Mouse (Mus musculus): ENCODE measurements around the gene Ppp3r1. TPM values are rescaled to one million over a fixed set of nuclear protein-coding genes. Genes with fewer than 3 reads are reported as not detected.

Gene Ppp3r1
- polyA plus RNA-seq, 1 experiment from 2014 or later = 83.9 TPM

DNA sequence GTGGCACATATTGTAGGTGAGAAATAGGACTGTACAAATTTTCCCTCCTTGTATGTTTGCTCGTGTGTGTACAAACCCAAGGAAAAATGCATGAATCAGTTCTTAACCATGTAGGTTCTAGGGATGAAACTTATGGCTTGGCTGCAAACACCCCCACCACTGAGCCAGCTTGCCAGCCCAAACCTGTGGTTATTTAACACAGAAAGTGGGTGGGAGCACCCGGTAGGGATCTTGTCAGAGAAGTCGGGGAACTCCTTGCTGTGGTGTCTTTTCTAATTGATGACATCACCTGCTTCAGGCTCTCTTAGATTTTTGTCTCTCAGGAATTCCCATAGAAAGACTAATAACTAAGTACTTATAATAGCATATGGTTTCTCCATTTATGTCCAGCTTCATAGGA is 28.6 kb downstream of the Ppp3r1 start:
- H3K4me3 ChIP-seq (ENCODE audit: low read depth, low read length) = no peak overlapping the region
- H3K4me1 ChIP-seq (ENCODE audit: control insufficient read depth, insufficient read depth, low read length) = no peaks in the 10 kb centered on the region
- no peak for ATAC-seq (ENCODE audit: insufficient number of reproducible peaks, insufficient read depth, low FRiP score, low read depth)
- 79% methylated on average over 3 of the region's 3 CpGs for WGBS
- H3K27me3 ChIP-seq (ENCODE audit: control insufficient read depth, insufficient read depth, low read length) = no peaks in the 10 kb centered on the region
- no peak overlapping the region for H3K27ac ChIP-seq (ENCODE audit: low read length)
- H3K36me3 ChIP-seq (ENCODE audit: control insufficient read depth, insufficient read depth, low read length) = no peaks in the 10 kb centered on the region
- H3K9me3 ChIP-seq (ENCODE audit: control insufficient read depth, low read depth, low read length) = no peaks in the 10 kb centered on the region
- H3K9ac ChIP-seq (replicated peaks; ENCODE audit: low read depth, low read length) = no peak overlapping the region
- no peak overlapping the region for H3K4me2 ChIP-seq (replicated peaks; ENCODE audit: low read depth, low read length)

- ATAC-seq (ENCODE audit: insufficient number of reproducible peaks, insufficient read depth, low FRiP score, low read depth) = no peak
- WGBS = 57% methylated on average over 3 of the region's 3 CpGs
These were observed 29.7 kb downstream of the Ppp3r1 start for GRCm38 (mm10) chr11:17188786-17189185.

GRCm38 (mm10) chr11:17192151-17192844 is 33.2 kb downstream of the Ppp3r1 start:
- ATAC-seq (ENCODE audit: insufficient number of reproducible peaks, insufficient read depth, low FRiP score, low read depth) = no peak
- Histone ChIP-seq H3K9ac (replicated peaks; ENCODE audit: low read depth, low read length) (no peak overlapping the region), H3K27ac (ENCODE audit: low read length) (no peak overlapping the region), H3K4me3 (ENCODE audit: low read depth, low read length) (no peak overlapping the region), H3K27me3 (ENCODE audit: control insufficient read depth, insufficient read depth, low read length) (no peaks in the 10 kb centered on the region), H3K36me3 (ENCODE audit: control insufficient read depth, insufficient read depth, low read length) (peaks cover 25% of the 10 kb centered on the region), H3K4me2 (replicated peaks; ENCODE audit: low read depth, low read length) (no peak overlapping the region), H3K9me3 (ENCODE audit: control insufficient read depth, low read depth, low read length) (no peaks in the 10 kb centered on the region), H3K4me1 (ENCODE audit: control insufficient read depth, insufficient read depth, low read length) (no peaks in the 10 kb centered on the region)
- 78% methylated on average over 9 of the region's 9 CpGs for WGBS

More at GRCm38 (mm10) chr11:17188786-17189185, 29.7 kb downstream of the Ppp3r1 start:
- H3K4me2 ChIP-seq (replicated peaks; ENCODE audit: low read depth, low read length) = no peak overlapping the region
- H3K4me1 ChIP-seq (ENCODE audit: control insufficient read depth, insufficient read depth, low read length) = no peaks in the 10 kb centered on the region
- H3K4me3 ChIP-seq (ENCODE audit: low read depth, low read length) = no peak overlapping the region
- H3K27me3 ChIP-seq (ENCODE audit: control insufficient read depth, insufficient read depth, low read length) = no peaks in the 10 kb centered on the region
- H3K9me3 ChIP-seq (ENCODE audit: control insufficient read depth, low read depth, low read length) = no peaks in the 10 kb centered on the region
- no peak overlapping the region for H3K27ac ChIP-seq (ENCODE audit: low read length)
- no peaks in the 10 kb centered on the region; the same call in 1 of the 2 replicates for H3K36me3 ChIP-seq (ENCODE audit: control insufficient read depth, insufficient read depth, low read length)
- H3K9ac ChIP-seq (replicated peaks; ENCODE audit: low read depth, low read length) = no peak overlapping the region

DNA sequence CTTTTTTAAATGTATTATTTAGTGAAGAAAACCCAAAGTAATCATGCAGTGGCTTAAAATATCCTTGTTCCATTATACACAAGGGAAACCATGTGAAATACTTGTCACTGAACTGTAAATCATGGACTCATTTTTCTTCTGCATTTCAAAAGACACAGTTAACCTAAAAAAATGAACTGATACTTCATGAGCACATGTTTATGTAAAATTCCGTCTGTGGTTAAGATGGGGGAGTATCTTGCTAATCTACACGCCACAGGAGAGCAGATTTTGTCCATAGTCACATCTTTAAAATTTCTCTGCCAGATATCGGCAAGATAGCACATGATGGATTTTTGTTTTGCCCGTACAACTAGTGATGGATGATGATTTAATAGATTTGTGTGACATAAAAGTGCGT is 40.1 kb downstream of the Ppp3r1 start:
- H3K4me3 ChIP-seq (ENCODE audit: low read depth, low read length) = no peak overlapping the region
- no peak for ATAC-seq (ENCODE audit: insufficient number of reproducible peaks, insufficient read depth, low FRiP score, low read depth)
- no peaks in the 10 kb centered on the region for H3K27me3 ChIP-seq (ENCODE audit: control insufficient read depth, insufficient read depth, low read length)
- H3K4me2 ChIP-seq (replicated peaks; ENCODE audit: low read depth, low read length) = no peak overlapping the region
- no peaks in the 10 kb centered on the region for H3K4me1 ChIP-seq (ENCODE audit: control insufficient read depth, insufficient read depth, low read length)
- no peaks in the 10 kb centered on the region for H3K9me3 ChIP-seq (ENCODE audit: control insufficient read depth, low read depth, low read length)
- no peak overlapping the region for H3K9ac ChIP-seq (replicated peaks; ENCODE audit: low read depth, low read length)
- H3K36me3 ChIP-seq (ENCODE audit: control insufficient read depth, insufficient read depth, low read length) = peaks cover 43% of the 10 kb centered on the region
- H3K27ac ChIP-seq (ENCODE audit: low read length) = no peak overlapping the region
- WGBS = 75% methylated on average over 5 of the region's 5 CpGs

DNA sequence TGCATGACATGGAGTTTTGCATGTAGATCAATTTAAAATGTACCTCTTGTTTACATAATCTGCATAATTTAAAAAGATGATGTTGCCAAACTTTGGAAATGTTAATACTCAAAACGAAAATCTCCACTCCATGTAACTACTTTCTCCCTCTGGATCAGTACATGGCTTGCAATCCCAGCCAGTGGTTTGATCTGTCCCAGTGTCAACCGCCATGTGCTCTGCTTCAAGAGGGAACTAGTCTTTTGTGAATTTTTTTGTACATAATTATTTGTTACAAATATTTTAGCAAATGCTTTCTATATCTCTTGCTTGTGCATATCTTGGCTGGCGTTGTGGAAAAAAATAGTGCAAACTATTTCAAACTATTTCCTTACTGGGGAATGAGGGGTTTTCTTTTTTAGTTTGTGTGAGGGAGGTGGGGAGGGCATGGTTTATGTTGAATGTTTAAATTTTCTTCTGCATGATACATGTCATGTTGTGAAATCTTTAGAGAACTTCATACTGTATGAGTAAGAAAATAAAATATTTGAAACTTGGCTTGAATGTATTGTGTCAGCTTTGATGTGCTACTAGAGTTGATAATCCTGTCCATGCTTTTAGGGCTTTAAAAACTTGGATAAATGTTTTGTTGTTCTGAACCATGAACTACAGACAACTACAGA is 40.9 kb downstream of the Ppp3r1 start:
- Histone ChIP-seq H3K27ac (ENCODE audit: low read length) (no peak overlapping the region), H3K9ac (replicated peaks; ENCODE audit: low read depth, low read length) (no peak overlapping the region), H3K36me3 (ENCODE audit: control insufficient read depth, insufficient read depth, low read length) (peaks cover 40% of the 10 kb centered on the region), H3K4me3 (ENCODE audit: low read depth, low read length) (no peak overlapping the region), H3K4me2 (replicated peaks; ENCODE audit: low read depth, low read length) (no peak overlapping the region), H3K27me3 (ENCODE audit: control insufficient read depth, insufficient read depth, low read length) (no peaks in the 10 kb centered on the region), H3K4me1 (ENCODE audit: control insufficient read depth, insufficient read depth, low read length) (no peaks in the 10 kb centered on the region), H3K9me3 (ENCODE audit: control insufficient read depth, low read depth, low read length) (no peaks in the 10 kb centered on the region)
- 93% methylated on average over 3 of the region's 3 CpGs for WGBS
- no peak for ATAC-seq (ENCODE audit: insufficient number of reproducible peaks, insufficient read depth, low FRiP score, low read depth)

DNA sequence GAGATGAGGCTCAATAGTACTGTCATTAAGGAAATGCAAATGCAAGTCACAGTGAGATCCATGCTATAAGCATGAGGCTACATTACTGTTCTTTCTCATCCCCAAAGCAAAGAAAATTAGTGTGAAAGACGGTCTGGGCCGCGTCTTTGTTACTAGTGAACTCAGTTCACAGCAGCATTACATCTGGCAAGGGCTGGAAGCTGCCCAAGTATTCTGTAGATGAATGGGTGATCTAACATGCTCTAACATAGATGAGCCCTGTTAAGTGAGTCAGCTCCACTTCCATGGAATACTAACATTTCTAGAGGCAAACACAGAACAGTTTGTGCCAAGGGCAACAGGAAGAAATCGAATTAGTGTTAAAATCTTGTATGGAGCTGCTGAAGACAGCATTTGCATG is 41.9 kb downstream of the Ppp3r1 start:
- no peak for ATAC-seq (ENCODE audit: insufficient number of reproducible peaks, insufficient read depth, low FRiP score, low read depth)
- Histone ChIP-seq H3K4me1 (ENCODE audit: control insufficient read depth, insufficient read depth, low read length) (no peaks in the 10 kb centered on the region), H3K27ac (ENCODE audit: low read length) (no peak overlapping the region), H3K4me2 (replicated peaks; ENCODE audit: low read depth, low read length) (no peak overlapping the region), H3K27me3 (ENCODE audit: control insufficient read depth, insufficient read depth, low read length) (no peaks in the 10 kb centered on the region), H3K9me3 (ENCODE audit: control insufficient read depth, low read depth, low read length) (no peaks in the 10 kb centered on the region), H3K36me3 (ENCODE audit: control insufficient read depth, insufficient read depth, low read length) (peaks cover 31% of the 10 kb centered on the region), H3K9ac (replicated peaks; ENCODE audit: low read depth, low read length) (no peak overlapping the region), H3K4me3 (ENCODE audit: low read depth, low read length) (no peak overlapping the region)
- WGBS = 90% methylated on average over 4 of the region's 4 CpGs

DNA sequence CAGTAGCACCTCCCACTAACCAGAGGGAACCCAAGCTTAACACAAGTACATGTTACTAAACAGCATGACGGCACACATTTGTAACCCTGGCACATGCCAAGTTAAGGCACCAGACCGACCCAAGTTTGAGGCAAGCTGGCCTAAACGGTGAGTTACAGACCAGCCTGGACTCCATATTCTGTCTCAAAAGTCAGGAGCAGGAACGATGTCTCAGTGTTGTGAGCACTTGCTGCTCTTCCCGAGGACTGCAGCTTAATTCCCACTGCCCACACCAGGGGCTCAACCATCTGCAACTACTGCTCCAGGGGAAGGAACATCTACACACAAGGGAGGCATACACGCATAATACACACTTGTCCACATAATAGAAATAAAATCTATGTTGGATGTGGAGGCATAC is 43.4 kb downstream of the Ppp3r1 start:
- no peak for ATAC-seq (ENCODE audit: insufficient number of reproducible peaks, insufficient read depth, low FRiP score, low read depth)
- Histone ChIP-seq H3K4me2 (replicated peaks; ENCODE audit: low read depth, low read length) (no peak overlapping the region), H3K9ac (replicated peaks; ENCODE audit: low read depth, low read length) (no peak overlapping the region), H3K27ac (ENCODE audit: low read length) (no peak overlapping the region), H3K9me3 (ENCODE audit: control insufficient read depth, low read depth, low read length) (no peaks in the 10 kb centered on the region), H3K36me3 (ENCODE audit: control insufficient read depth, insufficient read depth, low read length) (peaks cover 27% of the 10 kb centered on the region), H3K27me3 (ENCODE audit: control insufficient read depth, insufficient read depth, low read length) (no peaks in the 10 kb centered on the region), H3K4me1 (ENCODE audit: control insufficient read depth, insufficient read depth, low read length) (no peaks in the 10 kb centered on the region), H3K4me3 (ENCODE audit: low read depth, low read length) (no peak overlapping the region)
- 87% methylated on average over 6 of the region's 6 CpGs for WGBS

GRCm38 (mm10) chr11:17211258-17212140 is 52.4 kb downstream of the Ppp3r1 start, which contains the start of gene Pno1:
TSS of gene Pno1 (minus strand) at chr11:17211568.
- under 1% methylated on average over 65 of the region's 65 CpGs for WGBS
- Histone ChIP-seq H3K27me3 (ENCODE audit: control insufficient read depth, insufficient read depth, low read length) (no peaks in the 10 kb centered on the region), H3K4me1 (ENCODE audit: control insufficient read depth, insufficient read depth, low read length) (peaks cover 13% of the 10 kb centered on the region; the same call in 1 of the 2 replicates), H3K4me2 (replicated peaks; ENCODE audit: low read depth, low read length) (peak within 1 kb of the TSS; percentile 65), H3K9ac (replicated peaks; ENCODE audit: low read depth, low read length) (peak within 1 kb of the TSS; percentile 69), H3K4me3 (ENCODE audit: low read depth, low read length) (peak within 1 kb of the TSS; percentile 85), H3K27ac (ENCODE audit: low read length) (peak within 1 kb of the TSS; percentile 72), H3K9me3 (ENCODE audit: control insufficient read depth, low read depth, low read length) (no peaks in the 10 kb centered on the region), H3K36me3 (ENCODE audit: control insufficient read depth, insufficient read depth, low read length) (peaks cover 9% of the 10 kb centered on the region; the same call in 1 of the 2 replicates)
- ATAC-seq (ENCODE audit: insufficient number of reproducible peaks, insufficient read depth, low FRiP score, low read depth) = peak; percentile 98

Data from stomach, embryonic 14.5 days (tissue).